Mouse (Mus musculus) B cell, adult 67 days (primary cell): Measurements from ENCODE around the gene Cd300ld. TPM values are rescaled to one million over a fixed set of nuclear protein-coding genes. Genes with fewer than 3 reads are reported as not detected.

Source experiments
- total RNA-seq, 2 experiments: library from RNA; stranded (reverse); gene quantifications; 4 replicates each; pipeline ENCODE4 v1.2.4; 2023

Cd300ld gene
- under 1 TPM; 0.59 to 0.61 TPM for total RNA-seq

GRCm38 (mm10) chr11:114989793-114990192 is at the start of gene Cd300ld:
Cd300ld (minus strand) TSS chr11:114989922.

GRCm38 (mm10) chr11:115037669-115038068 is 47.9 kb upstream of the Cd300ld start, which contains the start of gene Cd300ld5:
Cd300ld5 (minus strand) TSS chr11:115037769.

GRCm38 (mm10) chr11:115026912-115027311 is 37.2 kb upstream of the Cd300ld start, which contains the start of gene Cd300ld4:
Cd300ld4 (minus strand) TSS chr11:115027012.

GRCm38 (mm10) chr11:115016093-115016492 is 26.4 kb upstream of the Cd300ld start, which contains the start of gene Cd300ld2:
Cd300ld2 (minus strand) TSS chr11:115016193.

GRCm38 (mm10) chr11:115001474-115002040 is 11.8 kb upstream of the Cd300ld start, which contains the start of gene Cd300c2:
Cd300c2 (minus strand) TSS chr11:115001880.

GRCm38 (mm10) chr11:114968752-114969207 is 20.9 kb downstream of the Cd300ld start, which contains the start of gene Cd300c:
Cd300c (minus strand) TSS chr11:114969157.

GRCm38 (mm10) chr11:114934144-114934543 is 55.6 kb downstream of the Cd300ld start, which contains the start of gene Cd300lb:
Cd300lb (minus strand) TSS chr11:114934386.

Other genes with a start within 250 kb of the Cd300ld start
- gene Kif19a, start 224.5 kb downstream of the Cd300ld start, total RNA-seq = 1 to 10 TPM; 5.1 to 5.3 TPM
- not detected for gene Btbd17, start 194.0 kb downstream of the Cd300ld start, total RNA-seq
- gene Gpr142, start 191.0 kb downstream of the Cd300ld start, total RNA-seq = not detected
- gene Gprc5c, start 138.8 kb downstream of the Cd300ld start, total RNA-seq = not detected
- under 1 TPM; 0.30 to 0.78 TPM for gene Cd300a, start 99.9 kb downstream of the Cd300ld start, total RNA-seq
- gene Cd300lb, start 55.5 kb downstream of the Cd300ld start, total RNA-seq = not detected
- not detected for gene Cd300c, start 20.8 kb downstream of the Cd300ld start, total RNA-seq
- 1 to 10 TPM in 1 of 2 experiments, under 1 TPM in 1; 0.47 to 1.2 TPM for gene Cd300c2, start 12.0 kb upstream of the Cd300ld start, total RNA-seq
- not detected for gene Cd300ld2, start 26.3 kb upstream of the Cd300ld start, total RNA-seq
- not detected for gene Cd300ld4, start 37.1 kb upstream of the Cd300ld start, total RNA-seq
- not detected for gene Cd300ld5, start 47.8 kb upstream of the Cd300ld start, total RNA-seq
- not detected for gene Cd300ld3, start 58.5 kb upstream of the Cd300ld start, total RNA-seq
- gene Cd300e, start 72.3 kb upstream of the Cd300ld start, total RNA-seq = under 1 TPM in 1 of 2 experiments, not detected in 1; 0.67 TPM
- 1 to 10 TPM; 6.3 to 8.4 TPM for gene Rab37, start 101.5 kb upstream of the Cd300ld start, total RNA-seq
- 10 to 100 TPM in 1 of 2 experiments, 1 to 10 TPM in 1; 6.3 to 12.4 TPM for gene Cd300lf, start 144.1 kb upstream of the Cd300ld start, total RNA-seq
- gene Slc9a3r1, start 173.4 kb upstream of the Cd300ld start, total RNA-seq = 10 to 100 TPM; 83.4 to 90.5 TPM
- gene Tmem104, start 197.6 kb upstream of the Cd300ld start, total RNA-seq = 10 to 100 TPM; 11.5 to 20.2 TPM
- gene Nat9, start 197.9 kb upstream of the Cd300ld start, total RNA-seq = 10 to 100 TPM; 17.5 to 21.0 TPM